Mouse (Mus musculus) erythroblast, embryonic 14.5 days (primary cell): Measurements from ENCODE around the gene Ralgds.

ENCODE experiments used
- GATA1 ChIP-seq: IDR thresholded peaks from 2 replicates; pipeline ENCODE4 v1.6.1; 2012; ENCODE audit warnings: low read length, inconsistent platforms, mixed read lengths
- TAL1 ChIP-seq: IDR thresholded peaks from 3 replicates; pipeline ENCODE4 v1.6.1; 2012; ENCODE audit warnings: low read length, inconsistent platforms, mixed read lengths

DNA sequence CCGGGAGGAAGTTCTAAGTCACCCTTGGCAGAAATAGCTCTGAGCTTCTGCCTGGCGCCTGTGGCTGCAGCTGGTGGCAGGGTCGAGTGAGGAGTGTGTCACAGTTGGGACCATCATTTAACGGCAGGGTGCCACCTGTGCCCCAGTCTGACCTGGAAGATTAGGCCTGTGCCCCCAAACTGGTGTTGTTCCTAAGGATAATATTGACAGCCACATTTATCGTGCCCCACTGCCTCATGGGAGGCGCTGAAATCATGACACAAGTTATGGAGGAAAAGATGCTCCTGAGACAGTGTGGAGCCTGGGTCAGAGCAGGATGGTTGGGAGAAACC is 86.6 kb downstream of the Ralgds start:
- TF ChIP-seq GATA1 (no peak), TAL1 (no peak)
